Mouse (Mus musculus) fat pad, adult 2 months (tissue): ENCODE data around the gene Adk.
"Not testable (repeated sequence)": the region's sequence is repeated elsewhere in the genome, so short reads cannot be mapped to it uniquely, and the experiment has no call there.

Experiments used
- DNase-seq: peaks from one replicate; pipeline ENCODE4 v3.0.0-alpha.2; 2011; ENCODE audit warnings: low read depth, low spot score; ENCODE audit errors: extremely low read depth

Gene Adk

GRCm38 (mm10) chr14:21064321-21064720, 11.9 kb downstream of the Adk start:
- DNase-seq, result no peak

GRCm38 (mm10) chr14:21065490-21066162, 13.3 kb downstream of the Adk start:
- no peak for DNase-seq

GRCm38 (mm10) chr14:21069594-21069993, 17.2 kb downstream of the Adk start:
- DNase-seq, result no peak

GRCm38 (mm10) chr14:21073981-21074380, 21.6 kb downstream of the Adk start:
- no peak for DNase-seq

GRCm38 (mm10) chr14:21074398-21075320, 22.3 kb downstream of the Adk start:
- DNase-seq, result no peak

- no peak for DNase-seq
Observed at GRCm38 (mm10) chr14:21075751-21076500, 23.6 kb downstream of the Adk start.

GRCm38 (mm10) chr14:21076501-21077194, 24.3 kb downstream of the Adk start:
- no peak for DNase-seq

- DNase-seq, result no peak
Observed at GRCm38 (mm10) chr14:21077939-21078338, 25.6 kb downstream of the Adk start.

- no peak for DNase-seq
Observed at GRCm38 (mm10) chr14:21078511-21078910, 26.1 kb downstream of the Adk start.

GRCm38 (mm10) chr14:21082823-21083222, 30.4 kb downstream of the Adk start:
- no peak for DNase-seq

GRCm38 (mm10) chr14:21085666-21086065, 33.3 kb downstream of the Adk start:
- DNase-seq, result no peak

- no peak for DNase-seq
Observed at GRCm38 (mm10) chr14:21086106-21086505, 33.7 kb downstream of the Adk start.

GRCm38 (mm10) chr14:21086827-21087351, 34.5 kb downstream of the Adk start:
- DNase-seq, result no peak

- DNase-seq, result no peak
Observed at GRCm38 (mm10) chr14:21087390-21088060, 35.2 kb downstream of the Adk start.

GRCm38 (mm10) chr14:21088731-21089130, 36.4 kb downstream of the Adk start:
- no peak for DNase-seq

GRCm38 (mm10) chr14:21090400-21090799, 38.0 kb downstream of the Adk start:
- DNase-seq, result no peak

GRCm38 (mm10) chr14:21090930-21091486, 38.6 kb downstream of the Adk start:
- DNase-seq, result no peak

GRCm38 (mm10) chr14:21094161-21094560, 41.8 kb downstream of the Adk start:
- DNase-seq, result not testable (repeated sequence)

GRCm38 (mm10) chr14:21096279-21096678, 43.9 kb downstream of the Adk start:
- DNase-seq, result no peak

- no peak for DNase-seq
Observed at GRCm38 (mm10) chr14:21096689-21097088, 44.3 kb downstream of the Adk start.
